Mouse (Mus musculus) mouse trophoblast stem cell (cell line): ENCODE results near the gene Gm10073.
"Not testable (repeated sequence)": the region's sequence is repeated elsewhere in the genome, so short reads cannot be mapped to it uniquely, and the experiment has no call there.

Source experiments
- in situ Hi-C, 2 experiments: fragments of 300-500 bp; cut with MseI, MboI; formaldehyde crosslinking; loops; 2 replicates in 1 of 2; 3 replicates in 1 of 2; pipeline ENCODE4 v1.15.1; 2025

Gm10073 gene

DNA sequence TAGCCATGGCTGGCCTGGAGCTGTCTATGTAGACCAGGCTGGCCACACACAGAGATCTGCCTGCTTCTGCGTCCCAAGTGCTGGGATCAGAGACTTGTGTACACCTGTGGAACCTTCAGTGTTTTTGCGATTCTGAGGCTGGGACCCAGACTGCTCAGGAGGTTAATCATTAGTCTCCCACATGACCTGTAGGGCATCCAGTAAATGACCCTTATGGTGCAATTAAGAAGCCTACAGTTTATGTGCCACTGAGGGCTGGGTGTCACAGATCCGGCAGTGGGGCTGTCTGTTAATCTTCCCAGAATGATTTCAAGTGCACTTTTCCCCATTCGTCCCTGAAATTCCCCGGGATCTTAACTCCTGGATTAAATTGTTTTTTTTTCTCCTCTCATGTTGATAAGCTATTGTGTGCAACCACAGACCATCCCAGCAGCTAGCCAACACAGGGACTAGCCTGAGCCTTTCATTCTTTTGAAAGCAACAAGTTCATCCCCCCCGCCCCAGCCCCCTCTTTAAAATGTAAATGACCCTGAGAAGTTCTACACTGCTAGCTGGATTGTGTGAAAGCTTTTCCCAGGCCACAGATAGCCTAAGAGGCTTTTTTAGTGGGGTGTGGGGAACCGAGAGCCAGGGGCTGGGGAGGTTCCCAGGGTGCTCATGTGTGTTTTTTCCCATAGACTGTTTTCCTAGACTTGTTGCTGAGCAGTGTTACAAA lies 26.2 kb upstream of the Gm10073 start:
- in situ Hi-C loops = no loop called here

- in situ Hi-C loops = no loop called here
Observed at GRCm38 (mm10) chr8:106597067-106597466, 23.8 kb upstream of the Gm10073 start.

DNA sequence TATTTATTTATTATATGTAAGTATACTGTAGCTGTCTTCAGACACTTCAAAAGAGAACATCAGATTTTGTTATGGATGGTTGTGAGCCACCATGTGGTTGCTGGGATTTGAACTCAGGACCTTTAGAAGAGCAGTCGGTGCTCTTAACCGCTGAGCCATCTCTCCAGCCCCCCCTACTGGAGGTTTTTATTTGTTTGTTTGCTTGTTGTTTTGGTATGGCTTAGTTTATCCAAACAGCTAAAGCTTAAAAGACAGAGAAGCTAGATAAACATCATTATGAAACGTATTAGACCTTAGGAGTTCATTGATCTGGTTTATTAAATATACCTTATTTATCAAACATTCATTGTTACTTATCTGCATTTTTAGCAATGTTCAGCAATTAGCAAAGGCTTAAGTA lies 22.4 kb upstream of the Gm10073 start:
- in situ Hi-C loops = not testable (repeated sequence)

DNA sequence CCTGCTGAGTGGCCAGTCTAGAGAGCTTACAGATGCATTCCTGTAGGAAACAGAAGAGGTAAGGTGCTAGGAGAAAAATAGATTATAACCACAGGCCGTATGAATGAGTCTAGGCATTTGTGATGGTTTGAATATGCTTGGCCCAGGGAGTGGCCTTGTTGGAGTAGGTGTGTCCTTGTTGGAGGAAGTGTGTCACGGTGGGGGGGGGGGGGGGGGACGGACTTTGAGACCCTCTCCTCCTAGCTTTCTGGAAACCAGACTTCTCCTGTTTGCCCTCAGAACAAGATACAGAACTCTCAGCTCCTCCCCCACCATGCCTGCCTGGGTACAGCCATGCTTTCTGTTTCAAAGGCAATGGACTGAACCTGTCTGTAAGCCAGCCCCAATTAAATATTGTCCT lies 19.2 kb upstream of the Gm10073 start:
- in situ Hi-C loops = no loop called here

DNA sequence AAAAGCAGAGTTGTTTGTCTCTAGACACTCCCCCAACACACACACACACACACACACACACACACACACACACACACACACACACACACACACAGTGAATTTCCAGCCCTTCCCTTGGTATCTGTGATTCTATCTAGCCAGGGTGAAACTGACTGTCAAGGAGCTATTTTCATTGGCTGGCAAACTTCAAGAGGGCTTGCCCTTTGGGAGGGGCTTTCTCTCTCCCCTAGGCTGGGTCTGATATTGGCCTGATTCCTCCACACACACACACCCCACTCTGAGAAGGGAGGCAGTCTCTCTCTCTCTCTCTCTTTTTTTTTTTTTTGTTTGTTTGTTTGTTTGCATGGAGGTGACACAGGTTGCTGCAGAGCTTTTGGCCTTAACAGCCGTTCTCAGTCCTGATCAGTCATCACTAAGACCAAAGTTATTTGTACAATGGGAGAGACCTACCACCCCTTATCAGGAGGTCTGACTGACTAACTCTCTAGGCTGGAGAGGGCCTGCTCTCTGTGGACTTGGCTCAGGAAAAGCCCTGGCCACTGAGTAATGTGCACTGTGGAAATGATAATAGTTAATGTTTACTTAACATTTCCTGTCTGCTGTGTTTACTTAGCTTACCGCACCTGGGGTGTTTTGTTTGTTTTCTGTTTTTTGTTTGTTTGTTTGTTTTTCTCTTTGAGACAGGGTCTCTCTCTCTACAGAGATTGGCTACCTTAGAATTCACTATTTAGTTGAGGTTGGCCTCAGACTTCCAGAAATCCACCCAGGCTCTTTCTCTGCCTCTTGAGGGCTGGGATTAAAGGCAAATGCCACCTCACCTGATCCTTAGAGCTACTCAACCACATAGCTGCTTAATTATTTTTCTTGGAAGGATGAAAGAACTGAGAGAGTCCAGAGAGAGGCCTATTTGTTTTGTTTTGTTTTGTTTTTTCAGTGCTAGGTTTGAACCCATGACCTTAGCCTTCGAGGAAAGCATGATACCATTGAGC lies 15.5 kb upstream of the Gm10073 start:
- in situ Hi-C loops = no loop called here

DNA sequence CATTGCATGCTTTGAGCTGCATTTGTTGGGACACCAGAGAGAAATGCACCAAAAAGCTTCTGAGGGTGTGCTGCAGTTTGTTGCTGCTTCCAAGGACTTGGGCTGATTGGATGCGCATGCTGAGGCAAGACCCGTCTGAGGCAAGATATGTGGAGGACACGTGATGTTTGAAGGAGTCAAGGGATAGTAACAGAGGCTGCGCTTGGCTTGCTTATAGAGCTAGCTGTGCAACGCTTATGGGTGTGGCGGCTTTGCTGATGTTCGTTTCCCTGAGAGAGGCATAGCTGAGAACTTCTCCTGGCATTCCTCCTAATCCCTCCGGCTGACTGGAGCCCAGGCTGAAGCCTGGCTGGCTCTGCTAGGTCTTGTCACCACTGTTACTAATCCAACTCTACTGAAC lies 13.6 kb upstream of the Gm10073 start:
- in situ Hi-C loops = no loop called here

DNA sequence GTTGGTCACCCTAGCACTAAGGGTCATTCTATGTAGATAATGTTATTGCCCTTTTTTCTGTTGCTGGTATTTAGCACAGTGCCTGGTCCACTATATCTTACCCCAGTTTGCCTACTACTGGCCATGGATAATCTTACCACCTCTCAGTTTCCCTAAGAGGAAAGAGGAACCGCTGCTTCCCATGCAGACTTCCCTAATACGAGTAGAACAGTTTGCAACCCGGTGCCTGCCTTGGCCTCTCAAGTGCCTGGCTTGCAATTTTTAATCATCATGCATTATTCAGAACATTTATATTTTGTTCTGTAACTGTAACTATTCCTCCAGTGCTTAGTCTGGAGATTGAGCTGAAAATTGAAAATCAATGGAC lies 12.4 kb upstream of the Gm10073 start:
- in situ Hi-C loops = no loop called here

DNA sequence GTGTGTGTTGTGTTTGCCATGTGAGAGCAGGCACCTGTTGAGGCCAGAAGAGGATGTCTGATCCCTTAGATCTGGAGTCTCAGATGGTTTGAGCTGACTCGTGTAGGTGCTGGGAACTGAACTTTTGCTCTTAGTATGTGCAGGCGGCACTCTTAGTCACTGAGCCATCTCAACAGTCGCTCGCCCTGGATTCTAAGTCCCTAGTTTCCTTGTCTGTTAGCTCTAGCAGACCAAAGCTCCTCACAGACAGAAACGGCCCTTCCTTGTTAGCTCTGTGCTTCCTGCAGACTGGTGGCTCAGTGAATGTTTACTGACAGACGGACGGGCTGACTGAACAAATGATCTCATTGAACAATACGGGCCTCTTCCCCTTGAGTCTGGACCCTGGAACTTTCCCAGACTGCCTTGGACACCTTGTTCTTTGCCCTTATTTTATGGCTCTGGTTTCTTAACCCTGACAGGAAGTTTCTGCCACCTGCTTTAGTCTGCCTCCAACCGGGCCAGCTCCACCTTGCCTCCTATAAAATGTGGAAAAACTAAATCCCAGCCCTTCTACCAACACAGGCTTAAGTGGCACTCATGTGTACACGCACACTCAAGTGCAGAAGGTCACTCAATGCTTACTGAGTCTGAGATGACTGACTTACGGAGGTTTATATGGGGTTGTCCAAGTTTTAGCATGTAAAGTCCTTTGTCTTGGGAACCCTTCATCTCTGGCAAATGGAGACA lies 11.8 kb upstream of the Gm10073 start:
- in situ Hi-C loops = no loop called here

DNA sequence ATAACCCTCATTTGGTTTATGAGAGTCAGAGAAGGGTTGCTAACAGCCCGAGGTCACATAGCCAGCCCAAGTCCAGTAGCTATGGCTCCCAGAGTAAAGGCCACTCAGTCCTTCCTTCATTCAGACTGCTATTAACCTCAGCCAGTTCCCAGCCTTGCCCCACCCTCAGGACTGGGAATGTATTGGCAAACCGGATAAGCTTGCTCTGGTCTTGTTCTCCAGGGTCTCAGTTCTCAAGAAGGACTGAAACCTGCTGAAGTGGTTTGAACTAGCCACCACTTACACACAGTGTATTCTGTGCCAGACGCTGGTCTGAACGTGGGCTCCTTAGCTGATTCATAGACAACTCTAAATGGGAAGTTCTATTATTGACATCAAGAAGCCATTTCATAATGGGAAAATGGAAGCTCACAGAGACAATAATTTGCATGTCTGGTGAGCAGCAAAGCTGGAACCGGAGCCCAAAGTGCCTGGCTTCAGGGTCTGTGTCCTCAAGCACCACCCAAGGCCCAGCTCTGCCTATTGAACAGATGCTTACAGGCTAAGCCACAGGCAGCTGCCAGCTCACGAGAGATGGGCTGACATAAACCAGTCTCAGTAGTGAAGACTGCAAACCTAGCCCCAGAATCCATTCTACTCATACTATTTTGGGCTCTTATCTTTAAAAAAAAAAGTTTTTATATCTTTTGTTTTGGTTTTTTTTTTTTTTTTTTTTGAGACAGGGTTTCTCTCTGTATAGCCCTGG lies 8.3 kb upstream of the Gm10073 start:
- in situ Hi-C loops = no loop called here

DNA sequence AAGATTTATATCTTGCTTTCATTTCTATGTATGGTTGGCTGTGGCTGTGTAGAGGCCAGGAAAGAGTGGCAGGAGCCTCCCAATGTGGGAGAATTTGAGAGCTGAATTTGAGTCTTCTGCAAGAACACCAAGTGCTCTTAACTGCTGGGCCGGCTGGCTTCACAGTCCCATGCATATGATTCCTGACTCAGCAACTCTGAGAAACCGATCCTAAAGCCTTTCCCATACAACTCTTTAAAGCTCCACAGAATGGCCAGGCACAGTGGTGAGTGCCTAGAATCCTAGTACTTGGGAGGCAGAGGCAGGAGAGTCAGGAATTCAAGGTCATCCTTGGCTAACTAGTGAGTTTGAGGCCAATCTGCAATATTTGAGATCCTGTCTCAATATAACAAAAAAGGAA lies 6.2 kb upstream of the Gm10073 start:
- in situ Hi-C loops = loop anchor here in 1 of 2 experiments (10.0 kb wide), 1 partner anchor 65 kb away; no protein-coding TSS in a partner anchor

- in situ Hi-C loops = loop anchor here in 1 of 2 experiments (10.0 kb wide), 1 partner anchor 68 kb away; no protein-coding TSS in a partner anchor
Observed at GRCm38 (mm10) chr8:106576849-106577555, 3.7 kb upstream of the Gm10073 start.

DNA sequence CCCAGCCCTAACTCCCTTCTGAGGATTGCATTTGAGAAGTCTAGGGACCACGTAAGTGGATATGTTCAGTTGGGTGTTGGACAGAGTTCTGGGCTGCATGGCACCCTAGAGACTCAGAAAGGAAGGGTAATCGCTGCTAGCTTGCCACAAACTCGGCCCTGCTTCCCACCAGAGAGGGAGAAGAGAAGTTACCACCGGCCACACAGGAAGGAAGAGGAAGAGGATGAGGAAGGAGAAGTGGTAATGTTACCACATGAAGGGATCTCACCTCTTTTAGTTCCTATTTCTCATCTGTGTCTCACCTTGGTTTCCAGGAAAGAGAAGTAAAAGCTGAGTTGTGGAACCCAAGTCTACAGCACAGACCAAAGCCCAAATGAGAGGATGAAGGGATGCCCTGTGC lies 1.0 kb upstream of the Gm10073 start:
- in situ Hi-C loops = loop anchor here in 1 of 2 experiments (10.0 kb wide), 1 partner anchor 71 kb away; no protein-coding TSS in a partner anchor

DNA sequence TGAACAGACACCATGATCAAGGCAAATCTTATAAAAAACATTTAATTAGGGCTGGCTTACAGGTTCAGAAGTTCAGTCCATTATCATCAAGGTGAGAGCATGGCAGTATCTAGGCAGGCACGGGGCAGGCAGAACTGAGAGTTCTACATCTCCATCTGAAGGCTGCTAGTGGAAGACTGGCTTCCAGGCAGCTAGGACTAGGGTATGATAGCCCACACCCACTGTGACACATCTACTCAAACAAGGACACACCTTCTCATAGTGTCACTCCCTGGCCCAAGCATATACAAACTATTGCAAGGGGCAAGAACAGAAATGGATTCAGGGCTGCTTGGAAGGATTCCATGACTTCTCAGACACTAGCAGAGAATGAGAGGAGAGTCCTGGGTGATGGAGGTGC lies 1.1 kb downstream of the Gm10073 start:
- in situ Hi-C loops = loop anchor here in 1 of 2 experiments (10.0 kb wide), 1 partner anchor 73 kb away; no protein-coding TSS in a partner anchor

DNA sequence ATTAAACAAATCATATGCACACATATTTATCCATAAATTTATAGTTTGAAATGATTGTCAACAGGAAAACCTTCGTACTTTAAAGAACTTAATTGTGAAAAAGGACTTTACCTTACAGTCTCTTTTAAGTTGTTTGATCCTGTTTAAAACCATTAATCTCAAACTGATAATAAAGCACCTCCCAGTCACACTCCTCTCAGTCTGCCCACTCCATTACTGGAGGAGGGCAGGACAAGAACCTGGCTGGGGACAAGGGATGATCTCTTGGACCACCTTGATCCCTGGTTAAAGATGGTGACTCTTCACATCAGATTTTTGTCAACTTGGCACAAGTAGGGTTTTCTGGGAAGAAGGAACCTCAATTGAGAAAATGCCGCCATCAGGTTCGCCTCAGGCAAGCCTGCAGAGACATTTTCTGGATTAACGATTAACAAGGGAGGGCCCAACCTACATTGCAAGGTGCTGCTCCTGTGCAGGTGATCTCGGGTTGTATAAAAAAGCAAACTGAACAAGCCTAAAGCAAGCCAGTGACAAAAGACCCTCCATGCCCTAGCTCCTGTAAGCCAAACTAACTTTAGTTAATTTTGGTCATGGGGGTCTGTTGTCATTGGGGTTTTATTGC lies 1.6 kb downstream of the Gm10073 start:
- in situ Hi-C loops = loop anchor here in 1 of 2 experiments (10.0 kb wide), 1 partner anchor 73 kb away; no protein-coding TSS in a partner anchor

DNA sequence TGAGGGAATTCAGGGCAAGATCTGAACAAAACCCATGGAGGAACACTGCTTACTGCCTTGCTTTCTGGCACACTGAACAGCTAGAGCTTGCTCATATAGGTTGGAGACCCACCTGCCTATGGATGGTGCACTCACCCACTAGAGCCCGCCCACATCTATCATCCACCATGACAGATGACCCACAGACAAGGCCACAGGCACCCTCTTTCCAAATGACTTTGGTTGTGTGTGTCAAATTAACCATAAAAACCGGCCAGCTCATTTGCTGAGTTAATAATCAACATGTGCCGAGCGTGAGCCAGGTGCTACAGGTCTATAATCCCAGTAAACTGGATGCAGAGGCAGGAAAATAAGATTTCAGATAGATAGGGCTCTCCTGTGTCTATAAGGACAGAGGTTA lies 2.9 kb downstream of the Gm10073 start:
- in situ Hi-C loops = loop anchor here in 1 of 2 experiments (10.0 kb wide), 1 partner anchor 74 kb away; no protein-coding TSS in a partner anchor

DNA sequence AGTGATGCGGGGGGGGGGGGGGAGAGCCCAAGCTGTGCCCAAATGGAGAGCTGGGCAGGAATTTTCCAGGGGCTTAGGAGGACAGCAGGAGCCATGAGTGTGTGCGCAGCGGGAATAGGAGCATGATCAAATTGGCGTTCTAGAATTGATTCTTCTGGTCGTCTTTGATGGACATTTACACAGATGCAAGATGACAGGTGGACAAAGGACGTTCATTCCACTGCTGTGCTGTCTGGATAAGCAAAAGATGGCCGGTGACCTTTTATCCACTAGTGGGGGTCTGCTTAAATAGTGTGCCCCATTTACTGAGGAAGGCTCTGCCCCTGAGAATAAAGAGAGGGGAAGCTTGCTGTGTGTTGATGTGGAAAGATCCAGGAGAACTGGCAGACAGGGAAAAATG lies 4.3 kb downstream of the Gm10073 start:
- in situ Hi-C loops = no loop called here

DNA sequence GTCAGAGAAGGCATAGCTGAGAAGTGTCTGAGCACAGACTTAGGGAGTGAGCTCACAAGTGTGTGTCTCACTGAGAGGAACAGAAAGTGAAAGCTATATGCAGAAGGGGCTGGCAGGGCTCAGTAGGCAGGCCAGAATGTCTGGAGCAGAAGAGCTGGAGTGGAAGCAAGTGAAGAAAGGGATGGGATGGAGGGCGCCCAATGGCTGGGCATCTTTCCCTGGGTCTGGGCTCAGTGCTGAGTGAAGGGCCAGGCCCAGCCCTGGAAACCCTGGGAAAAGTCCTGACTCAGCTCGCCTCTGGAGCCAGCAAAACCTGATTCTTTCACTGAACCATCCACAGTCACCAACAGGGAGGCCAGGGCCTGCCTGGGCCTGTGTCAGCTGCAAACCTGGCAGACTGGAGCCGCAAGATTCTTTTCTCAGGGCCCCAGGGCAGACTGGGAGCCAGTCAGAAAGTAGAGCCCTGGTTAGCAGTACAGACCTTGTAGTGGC lies 9.5 kb downstream of the Gm10073 start:
- in situ Hi-C loops = loop anchor here in 1 of 2 experiments (5.0 kb wide), 1 partner anchor 84 kb away; no protein-coding TSS in a partner anchor

GRCm38 (mm10) chr8:106561097-106561865 lies 12.0 kb downstream of the Gm10073 start:
- in situ Hi-C loops = loop anchor here in 1 of 2 experiments (5.0 kb wide), 1 partner anchor 86 kb away; no protein-coding TSS in a partner anchor

DNA sequence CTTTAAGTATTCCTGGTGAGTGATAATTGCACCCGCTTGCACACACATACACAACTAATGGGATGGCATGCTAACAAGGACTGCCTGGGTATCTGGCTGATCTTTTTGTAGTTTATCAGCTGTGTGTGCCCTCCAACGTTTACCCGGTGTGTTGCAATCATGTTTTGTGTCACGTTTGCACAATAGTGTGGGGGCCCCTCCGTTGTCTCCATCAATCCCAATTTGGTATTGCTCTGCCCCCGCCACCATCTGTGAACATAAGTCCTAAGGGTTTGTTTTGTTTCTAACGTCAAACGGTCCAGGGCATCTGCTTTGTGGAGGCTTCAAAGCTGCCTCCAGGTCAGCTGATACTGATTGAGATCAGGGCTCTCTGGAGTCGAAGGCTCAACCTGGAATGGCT lies 13.4 kb downstream of the Gm10073 start:
- in situ Hi-C loops = loop anchor here in 1 of 2 experiments (5.0 kb wide), 1 partner anchor 87 kb away; no protein-coding TSS in a partner anchor
